Mouse (Mus musculus): ENCODE measurements around the gene Gnaq.
A peak's percentile ranks its signal among the peaks of the same experiment; 100 is the strongest.
"Not testable (repeated sequence)": the region's sequence is repeated elsewhere in the genome, so short reads cannot be mapped to it uniquely, and the experiment has no call there.

Gnaq gene

DNA sequence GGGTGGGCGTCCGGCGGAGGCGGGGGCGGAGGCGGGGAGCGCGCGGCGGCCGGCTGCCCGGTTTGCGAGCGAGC is at the start of gene Gnaq:
Gene Gnaq (plus strand): TSS at position 41 of the 74 bp plus-strand sequence.
- DNase-seq (ENCODE audit: extremely low read depth, low read depth), result no peak

DNA sequence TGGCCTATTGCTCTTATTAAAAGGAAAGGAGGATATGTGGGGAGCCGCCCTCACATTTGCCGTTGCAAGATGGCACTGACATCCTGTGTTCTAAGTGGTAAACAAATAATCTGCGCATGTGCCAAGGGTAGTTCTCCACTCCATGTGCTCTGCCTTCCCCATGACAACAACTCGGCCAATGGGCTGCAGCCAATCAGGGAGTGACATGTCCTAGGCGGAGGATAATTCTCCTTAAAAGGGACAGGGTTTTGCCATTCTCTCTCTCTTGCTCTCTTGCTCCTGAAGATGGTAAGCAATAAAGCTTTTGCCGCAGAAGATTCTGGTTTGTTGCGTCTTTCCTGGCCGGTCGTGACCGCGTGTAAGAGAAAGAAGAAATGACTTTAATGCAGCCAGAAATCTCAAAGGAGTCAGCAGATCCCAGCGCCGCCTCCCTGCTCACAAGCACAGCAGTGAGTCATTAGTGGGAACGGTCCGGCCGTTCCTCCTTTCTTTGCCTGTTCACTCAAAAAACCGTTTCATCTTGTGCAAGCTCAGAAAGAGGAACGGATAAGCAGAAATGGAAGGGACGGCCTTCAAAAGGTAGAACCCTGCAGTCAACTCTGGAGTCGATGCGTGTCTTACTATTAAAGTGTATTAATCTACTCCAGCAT is 48.5 kb upstream of the Gnaq start:
- not testable (repeated sequence) for DNase-seq (ENCODE audit: extremely low read depth, low read depth)

DNA sequence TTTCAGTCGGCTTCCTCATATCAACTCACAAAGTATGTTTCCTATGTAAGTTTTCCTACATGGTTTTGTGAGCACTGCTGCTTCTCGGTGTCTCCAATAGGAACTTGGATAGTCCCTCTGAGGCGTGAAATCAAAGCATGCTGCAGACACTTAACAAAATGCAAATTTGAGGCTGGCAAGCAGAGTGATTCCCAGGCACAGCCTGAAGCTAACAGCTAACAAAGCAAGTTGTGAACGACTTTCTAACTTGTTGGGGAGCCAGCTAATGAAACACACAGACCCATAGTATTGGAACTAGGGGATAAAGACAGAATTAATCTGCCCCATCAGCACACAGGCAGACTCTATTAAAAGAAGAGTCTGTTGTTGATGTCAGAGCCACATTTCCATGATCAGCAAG is 47.4 kb upstream of the Gnaq start:
- no peak for DNase-seq (ENCODE audit: extremely low read depth, low read depth)

DNA sequence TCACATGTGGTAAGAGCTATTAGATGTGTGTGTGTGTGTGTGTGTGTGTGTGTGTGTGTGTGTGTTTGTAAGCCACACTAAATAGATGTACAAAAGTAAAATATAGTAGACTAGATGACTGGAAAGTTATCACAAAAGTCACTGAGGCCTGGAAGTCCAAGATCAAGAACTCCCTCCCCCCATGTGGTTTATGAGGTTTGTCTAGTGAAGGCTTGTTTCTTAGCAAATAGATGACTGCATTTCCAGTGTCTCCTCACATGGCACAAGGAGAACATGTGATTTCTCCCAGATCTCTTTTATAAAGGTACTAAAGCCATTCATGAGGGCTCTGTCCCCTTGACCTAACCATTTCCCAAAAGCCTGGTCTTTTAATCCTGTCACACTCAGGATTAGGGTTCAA is 46.5 kb upstream of the Gnaq start:
- DNase-seq (ENCODE audit: extremely low read depth, low read depth), result no peak

DNA sequence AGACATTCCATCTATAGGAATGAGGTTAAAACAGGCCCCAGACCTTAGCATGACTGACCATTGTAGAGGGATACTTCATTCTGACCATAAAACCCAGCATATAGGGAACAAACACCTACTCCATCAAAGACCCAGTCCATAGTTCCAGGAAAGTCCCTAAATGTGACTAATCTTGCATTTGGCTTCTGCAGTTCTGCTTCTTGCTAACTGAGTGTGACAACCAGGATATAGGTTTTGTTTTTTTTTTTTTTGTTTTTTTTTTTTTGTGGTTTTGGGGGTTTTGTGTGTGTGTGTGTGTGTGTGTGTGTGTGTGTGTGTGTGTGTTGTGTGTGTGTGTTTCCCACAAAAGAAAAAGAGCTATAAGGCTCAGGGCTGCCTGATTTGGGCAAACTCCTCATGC is 46.0 kb upstream of the Gnaq start:
- DNase-seq (ENCODE audit: extremely low read depth, low read depth), result no peak

DNA sequence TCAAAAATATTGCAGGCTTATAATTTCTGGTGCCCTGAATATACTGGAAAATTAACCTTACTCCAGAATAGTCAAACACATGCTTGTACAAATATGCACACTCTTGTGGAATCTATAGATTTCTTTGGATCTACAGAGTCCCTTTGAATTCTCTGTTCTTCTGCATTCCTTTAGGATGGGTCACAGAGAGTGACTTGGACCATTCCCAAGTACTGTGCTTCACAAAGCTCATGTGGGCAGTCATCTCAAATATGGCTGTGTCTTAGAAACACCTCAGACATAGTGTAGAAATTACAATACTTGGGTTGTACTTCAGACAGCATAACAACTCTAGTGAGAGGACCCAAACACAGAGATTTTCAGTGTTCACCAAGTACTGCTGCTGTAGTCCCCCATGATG is 45.2 kb upstream of the Gnaq start:
- no peak for DNase-seq (ENCODE audit: extremely low read depth, low read depth)

DNA sequence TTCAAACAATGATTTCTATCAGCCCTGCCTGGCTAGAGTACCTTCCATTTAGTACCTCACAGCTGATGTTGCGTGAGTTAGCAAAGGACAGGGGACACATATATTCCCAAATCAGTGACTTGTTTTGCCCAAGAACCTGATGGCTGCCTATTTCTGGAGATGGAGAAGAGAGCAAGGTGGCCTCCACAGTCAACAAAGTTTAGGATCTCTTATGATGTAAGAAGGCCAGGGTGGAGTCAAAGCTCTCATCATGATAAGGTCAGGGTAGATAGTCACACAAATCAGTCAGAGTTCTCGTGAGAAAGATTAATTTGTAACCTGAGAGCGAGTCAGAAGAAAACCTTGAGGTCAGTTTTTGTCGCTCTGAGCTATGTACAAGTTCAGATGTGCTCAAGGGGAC is 39.0 kb upstream of the Gnaq start:
- DNase-seq (ENCODE audit: extremely low read depth, low read depth), result no peak

DNA sequence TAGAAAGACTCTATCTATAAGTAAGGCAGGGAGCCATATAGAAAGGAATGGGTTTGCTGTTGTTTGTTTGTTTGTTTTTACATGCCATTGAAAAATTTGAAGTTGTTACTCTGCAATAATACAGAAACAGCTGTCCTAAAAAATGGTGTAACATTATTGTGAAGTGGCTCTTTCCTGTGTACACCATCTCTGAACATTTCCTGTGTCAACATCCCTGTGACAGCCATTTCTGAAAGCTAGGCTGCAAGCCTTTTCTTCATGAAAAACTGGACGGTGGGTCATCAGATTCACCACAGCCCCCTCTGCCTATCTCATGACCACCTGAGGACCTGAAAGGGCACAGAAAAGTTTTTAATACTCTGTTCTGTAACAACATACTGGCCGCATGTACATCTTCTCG is 22.7 kb upstream of the Gnaq start:
- DNase-seq (ENCODE audit: extremely low read depth, low read depth), result no peak

DNA sequence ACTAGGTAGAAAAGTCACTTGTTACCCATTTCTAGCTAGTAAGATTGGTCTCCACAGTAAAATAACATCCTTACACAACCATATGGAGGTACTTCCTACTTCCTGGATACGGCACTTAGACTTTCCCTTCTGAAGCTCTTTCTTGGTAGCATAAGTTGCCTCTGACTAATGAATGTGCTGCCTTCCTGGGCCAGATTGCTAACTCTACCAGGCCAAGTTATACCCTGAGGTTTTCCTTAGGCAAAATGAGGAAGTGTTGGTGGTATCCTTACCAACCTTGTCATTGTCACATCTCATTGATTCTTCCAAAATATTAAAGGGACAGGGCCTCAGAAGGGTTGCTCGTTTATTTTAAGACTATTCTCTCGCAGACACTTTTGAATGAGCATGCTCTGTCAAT is 22.0 kb upstream of the Gnaq start:
- no peak for DNase-seq (ENCODE audit: extremely low read depth, low read depth)

DNA sequence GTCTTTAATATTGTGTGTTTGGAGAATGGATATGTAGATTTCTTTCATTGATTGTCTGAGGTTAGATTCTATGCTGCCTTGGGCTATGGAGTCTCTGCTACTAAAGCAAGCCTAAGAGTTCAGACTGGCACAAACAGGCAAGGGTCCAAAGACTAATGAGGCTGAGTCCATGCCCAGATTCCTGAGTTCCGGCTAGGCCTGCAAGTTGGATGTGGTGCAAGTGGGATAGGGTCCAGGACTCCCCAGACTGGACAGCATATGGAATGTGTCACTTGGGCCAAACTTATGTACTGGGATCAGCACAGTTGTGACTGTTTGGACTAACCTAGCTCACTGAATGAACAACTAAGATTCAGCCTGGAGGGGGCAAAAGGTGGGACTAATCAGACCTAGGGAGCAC is 19.3 kb upstream of the Gnaq start:
- no peak for DNase-seq (ENCODE audit: extremely low read depth, low read depth)

DNA sequence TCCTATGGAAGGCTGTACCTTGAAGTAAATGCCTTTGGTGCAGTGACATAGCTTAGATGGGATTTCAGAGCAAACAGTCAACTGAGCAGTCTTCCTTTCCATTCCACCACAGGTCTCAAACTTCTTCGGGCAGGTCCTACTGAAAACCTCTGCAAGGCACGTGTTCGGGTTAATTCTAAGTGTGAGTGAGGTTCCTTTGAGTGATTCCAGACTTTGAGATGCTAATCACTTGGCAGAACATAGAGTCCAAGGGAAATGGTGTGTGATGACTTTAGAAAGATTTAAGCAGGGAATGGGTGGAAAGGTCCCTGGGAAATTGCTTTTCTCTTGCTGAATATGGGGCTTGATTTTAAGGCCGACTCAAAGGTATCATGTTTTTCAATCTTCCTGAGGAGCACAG is 14.2 kb upstream of the Gnaq start:
- DNase-seq (ENCODE audit: extremely low read depth, low read depth), result no peak

DNA sequence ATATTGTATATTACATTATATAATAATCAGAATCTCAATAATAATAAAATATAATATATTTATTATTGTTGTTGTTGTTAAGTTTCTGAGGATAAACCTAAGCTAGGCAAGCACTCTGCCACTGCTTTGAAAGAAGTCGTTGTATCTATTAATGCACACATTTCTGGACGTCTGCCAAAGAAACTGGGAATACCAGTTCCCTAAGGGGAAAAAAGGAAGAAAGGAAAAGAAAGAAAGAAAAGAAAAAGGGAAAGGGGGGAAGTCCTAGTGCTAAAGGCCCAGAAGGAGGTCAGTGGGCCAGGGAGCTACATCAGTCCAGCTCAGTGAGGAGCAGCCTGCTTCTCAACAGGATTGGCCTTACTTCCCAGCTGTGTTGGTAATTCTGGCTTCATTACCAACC is 11.3 kb upstream of the Gnaq start:
- DNase-seq (ENCODE audit: extremely low read depth, low read depth), result no peak

DNA sequence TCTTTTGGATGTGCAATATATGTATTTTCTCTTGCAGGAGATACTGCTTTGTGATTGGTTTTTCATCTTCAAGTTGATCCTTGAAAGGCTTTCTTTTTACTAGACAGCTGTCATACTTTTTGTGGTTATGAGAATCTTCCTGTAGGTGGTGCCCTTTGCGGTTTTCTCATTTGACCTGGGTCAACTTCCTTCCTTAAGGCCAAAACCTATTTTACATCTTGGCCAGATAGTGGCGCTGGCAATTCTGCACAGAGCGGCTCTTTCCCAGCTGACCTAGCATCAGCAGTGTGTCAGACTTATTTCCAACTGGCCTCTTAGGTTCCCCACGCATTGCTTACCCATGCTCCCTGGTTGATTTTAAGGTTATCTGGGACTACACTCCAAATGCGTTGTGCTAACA is 3.9 kb upstream of the Gnaq start:
- DNase-seq (ENCODE audit: extremely low read depth, low read depth), result no peak

DNA sequence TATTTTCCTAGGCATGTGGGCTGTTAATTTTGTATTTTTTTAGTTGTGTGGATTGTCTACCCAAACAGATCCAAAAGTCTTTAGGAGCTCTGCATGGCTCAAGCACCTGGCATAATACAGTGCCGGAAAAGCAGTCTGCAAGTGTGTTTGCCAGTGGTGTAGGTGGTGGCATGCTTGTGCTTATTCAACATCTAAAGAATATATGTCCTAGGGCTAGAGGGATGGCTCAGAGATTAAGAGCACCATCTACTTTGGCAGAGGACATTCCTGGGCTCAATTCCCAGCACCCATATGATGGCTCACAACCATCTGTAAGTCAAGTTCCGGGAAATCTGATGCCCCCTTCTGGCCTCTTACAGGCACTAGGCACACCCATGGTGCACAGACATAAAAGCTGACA is 3.5 kb upstream of the Gnaq start:
- DNase-seq (ENCODE audit: extremely low read depth, low read depth), result no peak

DNA sequence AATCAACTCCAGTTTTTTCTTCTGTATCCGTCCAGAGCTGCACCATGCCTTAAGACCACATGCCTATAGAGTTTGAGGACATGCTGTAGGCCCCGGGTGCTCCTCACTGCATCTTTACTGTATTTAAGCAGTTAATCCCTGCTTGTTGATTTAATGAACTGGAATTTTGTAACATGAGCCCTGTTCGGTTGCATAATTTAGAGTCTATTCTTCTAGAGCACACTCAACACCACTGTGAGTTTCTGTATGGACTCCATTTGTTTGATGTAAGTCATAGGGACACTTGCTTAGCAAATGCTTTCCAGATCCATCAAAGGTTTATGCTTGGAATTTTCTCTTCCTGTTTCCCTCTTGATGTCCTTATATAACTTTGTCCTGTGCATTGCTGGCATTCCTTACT is 2.2 kb upstream of the Gnaq start:
- no peak for DNase-seq (ENCODE audit: extremely low read depth, low read depth)

DNA sequence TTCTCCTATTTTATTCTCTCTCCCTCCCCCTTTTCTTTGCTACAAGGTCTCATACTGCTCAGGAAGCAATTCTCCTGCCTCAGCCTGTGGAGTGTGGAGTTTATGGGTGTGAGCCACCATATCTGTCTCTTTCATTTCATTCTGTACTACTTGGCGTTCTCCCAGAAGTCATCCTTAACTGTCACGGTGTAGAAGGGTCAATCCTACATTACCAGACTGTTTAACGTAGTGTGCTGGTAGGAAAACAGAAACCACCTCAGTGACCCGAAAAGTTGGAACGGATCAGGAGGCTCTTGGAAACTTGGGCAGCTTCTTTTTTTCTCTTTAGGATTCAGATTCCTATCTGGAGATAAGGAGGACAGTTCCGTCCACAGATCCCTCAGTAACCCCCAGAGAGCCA is 800 bp upstream of the Gnaq start:
- no peak for DNase-seq (ENCODE audit: extremely low read depth, low read depth)

DNA sequence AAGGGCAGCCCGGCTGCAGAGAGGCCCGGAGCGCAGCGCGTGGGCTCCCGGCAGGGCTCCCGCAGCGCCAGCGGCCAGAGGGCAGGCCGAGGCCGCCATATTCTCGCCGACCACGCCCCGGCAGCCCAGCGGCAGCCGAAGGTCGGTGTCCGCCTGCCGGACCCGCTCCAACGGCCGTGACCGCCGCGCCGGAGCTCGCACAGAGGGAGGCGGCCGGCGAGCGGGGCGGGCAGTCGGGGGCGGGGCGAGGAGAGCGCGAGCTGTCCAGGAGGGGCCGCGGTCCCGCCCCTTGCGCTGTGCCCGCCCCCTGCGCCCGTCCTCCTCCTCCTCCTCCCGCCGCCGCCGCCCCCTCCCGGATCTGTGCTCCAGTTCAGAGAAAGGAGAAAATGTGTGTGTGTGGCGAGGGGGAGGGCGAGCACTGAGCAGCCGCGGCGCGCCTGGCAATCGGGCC is 266 bp upstream of the Gnaq start:
- no peak for DNase-seq (ENCODE audit: extremely low read depth, low read depth)

DNA sequence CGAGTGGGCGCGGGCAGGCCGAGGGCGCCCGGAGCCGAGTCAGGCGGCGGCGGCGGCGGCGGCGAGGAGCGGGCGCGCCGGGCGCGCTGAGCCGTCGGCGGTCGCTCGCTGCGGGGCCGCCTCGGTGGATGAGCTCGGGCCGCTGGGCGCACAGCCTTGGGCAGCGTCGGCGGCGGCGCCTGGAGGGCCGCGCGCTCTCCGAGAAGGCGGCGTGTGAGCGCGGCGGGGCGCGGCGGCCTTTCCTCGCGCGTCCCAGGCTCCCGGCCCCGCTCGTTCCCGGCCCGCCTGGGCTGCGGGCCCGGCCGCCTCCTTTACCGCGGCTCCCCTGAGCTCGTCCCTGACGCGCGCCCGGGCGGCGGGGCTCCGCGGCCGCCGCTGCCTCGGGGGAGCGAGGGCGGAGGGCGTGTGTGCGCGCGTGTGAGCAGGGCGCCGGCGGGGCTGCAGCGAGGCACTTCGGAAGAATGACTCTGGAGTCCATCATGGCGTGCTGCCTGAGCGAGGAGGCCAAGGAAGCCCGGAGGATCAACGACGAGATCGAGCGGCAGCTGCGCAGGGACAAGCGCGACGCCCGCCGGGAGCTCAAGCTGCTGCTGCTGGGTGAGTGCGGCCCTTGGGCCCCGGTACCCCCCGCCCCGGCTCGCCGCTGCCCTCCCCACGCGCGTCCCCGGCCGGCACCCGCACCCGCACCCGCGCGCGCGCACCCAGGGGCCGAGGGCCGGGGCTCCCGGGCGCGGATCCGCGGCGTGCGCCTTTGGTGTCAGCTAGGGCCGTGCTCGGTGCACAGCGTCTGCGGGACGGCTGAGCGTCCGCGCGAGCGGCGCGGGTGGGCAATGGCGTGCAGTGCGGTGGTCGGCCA is 462 bp downstream of the Gnaq start:
- no peak for DNase-seq (ENCODE audit: extremely low read depth, low read depth)

DNA sequence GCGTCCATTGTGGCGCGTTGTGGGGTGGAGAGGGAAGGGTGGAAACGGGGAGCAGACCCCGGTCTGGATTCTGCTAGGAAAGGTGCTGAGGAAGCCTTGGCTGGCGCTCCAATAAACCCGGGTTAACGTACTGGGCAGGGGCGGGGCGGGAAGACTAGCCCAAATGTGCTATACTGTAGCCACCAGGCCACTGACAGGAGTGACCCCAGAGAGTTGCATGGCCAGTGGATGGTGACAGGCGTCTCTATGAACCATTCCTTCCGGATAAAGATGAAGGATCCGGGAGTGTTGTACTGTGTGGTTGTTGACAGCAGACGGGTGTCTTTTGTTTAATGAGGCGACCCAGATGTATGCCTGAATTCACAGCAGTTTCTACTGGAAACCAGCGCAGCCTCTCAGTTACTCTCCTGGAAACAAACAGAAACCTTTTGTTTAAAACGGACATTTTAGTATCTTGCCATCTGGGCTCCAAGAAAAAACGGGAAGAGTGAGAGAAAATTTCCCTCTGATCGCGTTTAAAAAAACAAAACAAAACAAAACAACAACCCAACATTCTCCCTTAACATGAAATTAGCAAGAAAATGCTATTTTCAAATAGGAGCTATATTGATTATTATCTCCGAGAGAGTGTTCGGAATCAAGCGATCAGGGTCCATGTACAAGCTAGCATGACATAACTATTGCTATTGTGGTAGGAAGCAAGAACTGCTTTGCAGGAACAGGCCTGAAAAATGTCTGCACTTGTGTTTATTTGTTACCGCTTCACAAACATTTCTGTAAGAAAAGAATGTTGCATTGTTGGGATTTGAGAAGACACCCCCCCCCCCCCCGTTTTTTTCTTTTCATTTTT is 1.3 kb downstream of the Gnaq start:
- no peak for DNase-seq (ENCODE audit: extremely low read depth, low read depth)

DNA sequence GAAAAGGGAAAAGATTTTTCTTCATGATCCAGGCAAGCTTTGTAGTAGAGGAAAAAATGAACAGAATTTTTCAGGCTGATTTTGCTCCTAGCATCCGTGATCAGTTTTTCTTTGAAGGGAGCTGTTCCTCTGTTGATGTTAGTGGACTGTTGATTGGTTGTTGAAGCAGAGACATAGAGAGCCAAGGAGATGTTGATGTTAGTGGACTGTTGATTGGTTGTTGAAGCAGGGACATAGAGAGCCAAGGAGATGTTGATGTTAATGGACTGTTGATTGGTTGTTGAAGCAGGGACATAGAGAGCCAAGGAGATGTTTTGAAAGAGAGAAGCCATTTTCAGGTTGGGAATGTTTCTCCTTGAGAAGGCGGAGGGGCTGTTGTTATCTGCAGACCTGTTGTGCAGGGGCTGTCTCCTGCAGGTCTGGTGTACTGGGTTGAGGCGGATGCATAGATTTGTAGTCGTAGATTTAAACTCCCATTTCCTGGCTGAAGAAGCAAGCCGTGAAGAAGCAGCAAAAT is 5.5 kb downstream of the Gnaq start:
- no peak for DNase-seq (ENCODE audit: extremely low read depth, low read depth)

DNA sequence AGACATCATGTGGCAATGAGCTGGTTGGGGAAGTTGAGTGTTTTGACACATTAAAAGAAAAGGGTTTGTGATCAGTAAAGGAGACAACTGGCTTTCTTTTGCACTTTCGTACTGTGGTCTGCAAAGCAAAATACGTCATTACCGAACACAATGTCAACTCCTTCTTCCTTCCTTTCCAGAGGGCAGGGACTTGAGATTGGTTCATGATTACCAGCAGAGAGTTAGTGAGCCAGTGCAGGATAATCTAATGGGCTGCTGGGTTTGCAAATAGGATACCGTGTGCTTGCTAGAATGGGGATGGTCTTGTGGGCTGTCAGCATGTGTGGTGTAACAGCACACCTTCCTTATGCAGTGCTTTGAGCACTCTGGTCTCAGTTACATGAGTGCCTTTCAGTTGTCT is 8.1 kb downstream of the Gnaq start:
- DNase-seq (ENCODE audit: extremely low read depth, low read depth), result no peak

DNA sequence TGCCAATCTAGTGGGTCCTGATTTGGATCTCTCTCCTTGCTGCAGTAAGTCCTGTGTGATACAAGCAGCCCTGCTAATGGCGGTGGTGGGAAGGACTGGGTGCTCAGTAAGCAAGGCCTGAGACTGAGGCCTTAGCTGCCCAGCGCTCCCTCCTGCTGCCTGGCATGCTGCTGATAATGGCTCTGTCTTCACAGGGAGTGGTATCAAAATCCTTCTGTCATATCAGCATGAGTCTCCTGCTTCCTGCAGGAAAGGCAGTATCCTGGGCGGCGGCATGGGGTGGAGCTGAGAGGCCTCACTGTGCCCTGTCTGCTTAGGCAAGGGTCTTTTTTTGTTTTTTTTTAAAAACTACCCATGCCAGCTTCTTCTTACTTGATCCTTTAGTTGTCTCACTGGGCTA is 9.2 kb downstream of the Gnaq start:
- DNase-seq (ENCODE audit: extremely low read depth, low read depth), result peak; percentile 33

DNA sequence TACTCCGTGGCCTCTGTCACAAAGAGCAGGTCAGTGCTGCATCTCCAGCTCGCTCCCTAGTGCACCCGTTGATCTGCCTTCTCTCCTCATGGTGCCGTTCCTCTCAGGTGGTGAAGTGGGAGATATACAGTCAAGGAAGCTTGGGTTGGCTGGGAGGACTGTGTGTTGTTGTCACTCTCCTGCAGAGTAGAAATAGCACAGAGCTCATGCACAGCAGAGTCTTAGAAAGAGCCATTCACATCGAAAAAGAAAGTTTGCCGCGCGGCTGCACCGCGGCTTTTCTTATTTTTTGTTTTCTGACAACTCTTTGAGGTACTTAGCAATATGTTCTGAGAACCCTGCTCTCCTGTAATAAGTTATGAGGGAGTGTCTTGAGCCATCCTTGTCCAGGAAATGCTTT is 10.4 kb downstream of the Gnaq start:
- DNase-seq (ENCODE audit: extremely low read depth, low read depth), result no peak
